Mouse (Mus musculus) heart, adult 18-20 months (tissue): ENCODE results near the gene Galnt9. TPM values are rescaled to one million over a fixed set of nuclear protein-coding genes. Genes with fewer than 3 reads are reported as not detected.

Experiments used
- DNase-seq, 2 experiments: peaks; one replicate each; pipeline ENCODE4 v3.0.0; 2021 to 2022; ENCODE audit warnings: mixed read lengths in 1 of 2
- total RNA-seq, 2 experiments: library from RNA; stranded (reverse); gene quantifications; 2 replicates each; pipeline ENCODE4 v1.2.3; 2021

The Galnt9 gene
- total RNA-seq, 2 experiments from 2014 or later = 0.13 TPM; not detected in 1

- no peak for DNase-seq
Measured at GRCm38 (mm10) chr5:110587467-110587866, 43.3 kb downstream of the Galnt9 start.

GRCm38 (mm10) chr5:110589833-110590232 is 45.7 kb downstream of the Galnt9 start:
- no peak for DNase-seq

- DNase-seq = no peak
Measured at GRCm38 (mm10) chr5:110594465-110594864, 50.3 kb downstream of the Galnt9 start.

- no peak for DNase-seq
Measured at GRCm38 (mm10) chr5:110595341-110595740, 51.2 kb downstream of the Galnt9 start.

GRCm38 (mm10) chr5:110596086-110596780 is 52.1 kb downstream of the Galnt9 start:
- DNase-seq = no peak

DNA sequence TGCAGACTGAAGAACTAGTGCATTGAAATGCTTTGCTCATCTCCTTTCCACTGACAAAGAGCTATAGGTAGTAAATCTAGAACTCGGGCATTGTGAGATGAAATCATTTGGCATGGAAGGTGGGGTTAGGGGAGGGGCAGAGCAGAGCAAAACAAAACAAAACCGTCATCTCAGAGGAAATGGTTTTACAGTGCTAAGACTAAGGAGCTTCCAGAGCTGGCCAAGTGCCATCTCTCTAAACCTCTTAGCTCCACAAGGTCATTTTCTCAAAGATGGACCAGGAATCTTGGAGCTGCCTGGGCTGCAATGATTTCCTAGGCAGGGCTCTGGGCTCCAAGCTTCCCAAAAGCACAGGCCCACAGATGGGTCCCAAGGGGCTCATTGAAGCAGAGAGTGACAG is 53.3 kb downstream of the Galnt9 start:
- no peak for DNase-seq

DNA sequence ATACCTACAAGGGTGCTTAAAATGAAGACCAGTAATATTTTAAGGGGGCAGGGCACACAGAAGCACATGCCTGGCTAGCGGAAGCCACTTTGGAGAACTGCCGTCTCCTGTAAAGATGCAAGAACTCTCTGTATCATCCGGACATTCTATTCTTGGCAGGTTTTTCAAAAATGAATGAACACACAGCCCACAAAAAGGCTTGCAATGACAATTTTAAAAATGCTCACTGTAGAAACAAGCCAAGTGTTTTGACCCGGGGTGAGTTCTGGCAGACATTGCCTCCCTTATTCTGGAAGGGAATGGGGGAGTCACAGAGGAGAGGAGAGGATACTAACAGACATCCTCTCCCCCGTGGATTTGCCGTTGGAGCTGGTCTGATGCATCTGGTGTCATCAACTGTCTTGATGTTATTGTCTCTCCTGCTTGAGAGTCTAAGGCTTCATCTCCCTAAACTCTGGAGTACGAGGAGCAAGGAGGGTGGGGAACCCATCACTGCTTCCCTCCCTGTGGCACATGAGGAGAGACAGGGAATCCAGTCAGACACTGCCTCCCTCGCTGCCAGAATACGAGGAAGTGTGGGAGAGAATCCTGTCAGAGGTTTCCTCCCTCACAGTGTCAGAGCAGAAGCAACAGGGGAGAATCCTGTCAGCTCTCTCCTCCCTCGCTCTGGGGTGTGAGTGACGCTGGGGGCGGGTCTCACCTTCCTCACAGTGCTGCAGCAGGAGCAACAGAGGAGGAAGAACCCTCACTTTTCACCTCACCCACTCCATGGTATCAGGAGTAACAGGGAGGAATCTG is 54.3 kb downstream of the Galnt9 start:
- DNase-seq = peak in 1 of 2 experiments; percentile 11

- peak; percentile 8 to 23 for DNase-seq
Measured at GRCm38 (mm10) chr5:110603016-110603685, 59.0 kb downstream of the Galnt9 start.

- DNase-seq = no peak
Measured at GRCm38 (mm10) chr5:110604311-110604710, 60.2 kb downstream of the Galnt9 start.

DNA sequence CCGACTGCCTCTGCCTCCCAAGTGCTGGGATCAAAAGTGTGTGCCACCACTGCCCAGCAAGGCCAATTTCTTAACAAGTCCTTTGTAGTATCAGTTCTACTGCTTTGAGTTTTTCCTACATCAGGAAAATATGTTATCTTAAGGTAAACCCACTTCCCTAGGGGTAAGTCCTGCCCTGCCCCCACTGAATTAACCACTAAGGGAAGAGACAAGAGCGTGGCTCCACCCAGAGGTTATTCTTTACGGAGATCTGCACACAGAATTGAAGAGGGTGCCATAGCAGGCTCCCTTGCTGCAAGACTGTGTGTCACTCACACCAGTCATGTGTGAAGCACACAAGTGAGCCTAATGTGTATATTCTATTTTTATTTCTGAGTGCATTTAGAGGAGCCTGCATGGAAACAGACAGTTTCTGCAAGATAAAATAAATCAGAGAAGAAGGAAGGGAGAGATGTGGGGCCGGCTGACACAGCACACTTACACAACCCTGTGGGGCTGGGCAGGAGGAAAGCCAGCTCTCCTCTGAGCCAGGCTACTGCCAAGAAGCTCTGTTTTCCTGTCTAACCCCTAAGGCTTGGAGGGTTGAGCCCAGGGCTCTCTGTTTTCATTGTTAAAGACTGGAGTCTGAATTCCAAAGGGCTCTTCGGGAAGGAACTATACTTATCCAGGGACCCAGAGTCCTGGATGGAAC is 61.5 kb downstream of the Galnt9 start:
- DNase-seq = no peak

GRCm38 (mm10) chr5:110607767-110608166 is 63.6 kb downstream of the Galnt9 start:
- DNase-seq = peak in 1 of 2 experiments; percentile 14

- DNase-seq = no peak
Measured at GRCm38 (mm10) chr5:110608336-110608735, 64.2 kb downstream of the Galnt9 start.

- no peak for DNase-seq
Measured at GRCm38 (mm10) chr5:110608941-110609340, 64.8 kb downstream of the Galnt9 start.

DNA sequence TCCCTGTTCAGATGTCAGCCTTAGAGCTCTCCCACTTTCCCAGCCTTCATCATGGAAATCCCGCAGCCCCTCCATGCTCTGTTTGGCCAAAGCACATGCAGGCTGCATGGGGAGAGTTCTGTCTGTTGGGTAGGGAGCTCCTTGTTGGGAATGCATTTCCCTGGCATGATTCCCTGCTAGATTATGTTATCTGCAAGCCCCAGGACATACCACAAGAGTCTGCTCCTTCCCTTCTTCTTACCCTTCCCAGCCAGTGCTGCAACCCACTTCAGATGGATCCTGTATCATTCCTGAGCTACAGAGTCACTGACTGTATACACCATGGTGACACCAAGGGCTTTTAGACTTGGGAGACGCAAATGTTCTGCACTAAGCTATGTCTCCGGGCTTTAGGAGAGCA is 65.3 kb downstream of the Galnt9 start:
- no peak for DNase-seq

GRCm38 (mm10) chr5:110609868-110610267 is 65.7 kb downstream of the Galnt9 start:
- DNase-seq = no peak

GRCm38 (mm10) chr5:110610484-110610883 is 66.3 kb downstream of the Galnt9 start:
- no peak for DNase-seq

- no peak for DNase-seq
Measured at GRCm38 (mm10) chr5:110611435-110612158, 67.4 kb downstream of the Galnt9 start.

GRCm38 (mm10) chr5:110619226-110619625 is 75.1 kb downstream of the Galnt9 start:
- no peak for DNase-seq

- DNase-seq = no peak
Measured at GRCm38 (mm10) chr5:110624319-110624718, 80.2 kb downstream of the Galnt9 start.

GRCm38 (mm10) chr5:110627351-110627750 is 83.2 kb downstream of the Galnt9 start:
- no peak for DNase-seq

- no peak for DNase-seq
Measured at GRCm38 (mm10) chr5:110628156-110628555, 84.0 kb downstream of the Galnt9 start.
